Mouse (Mus musculus) ES-Bruce4 (cell line): Measurements from ENCODE around the gene Fbxo17. TPM values are rescaled to one million over a fixed set of nuclear protein-coding genes. Genes with fewer than 3 reads are reported as not detected.

ENCODE experiments used
- H3K27ac ChIP-seq: 2 replicates; pipeline ENCODE4 v1.5.1; 2012; ENCODE audit warnings: low read length, inconsistent platforms; ENCODE audit not compliant: insufficient read depth
- H3K27me3 ChIP-seq: 2 replicates; pipeline ENCODE4 v1.6.1; 2012; ENCODE audit warnings: mild to moderate bottlenecking, low read length, inconsistent platforms; ENCODE audit not compliant: control insufficient read depth, poor library complexity, insufficient read depth, severe bottlenecking
- H3K36me3 ChIP-seq: 2 replicates; pipeline ENCODE4 v1.6.1; 2012; ENCODE audit warnings: inconsistent platforms, mild to moderate bottlenecking, low read length, moderate library complexity; ENCODE audit not compliant: control insufficient read depth, poor library complexity, insufficient read depth, severe bottlenecking
- H3K4me1 ChIP-seq: one replicate; pipeline ENCODE4 v1.8.1; 2011; ENCODE audit warnings: low read length; ENCODE audit not compliant: control insufficient read depth, insufficient read depth
- H3K4me3 ChIP-seq: 2 replicates; pipeline ENCODE4 v1.5.1; 2011; ENCODE audit warnings: low read depth, mild to moderate bottlenecking, low read length
- H3K9ac ChIP-seq: 2 replicates; pipeline ENCODE4 v1.6.1; 2012; ENCODE audit warnings: low read depth, mild to moderate bottlenecking, inconsistent platforms; ENCODE audit not compliant: poor library complexity, severe bottlenecking
- H3K9me3 ChIP-seq: replicated peaks from 2 replicates; pipeline ENCODE4 v1.6.1; 2012; ENCODE audit warnings: mild to moderate bottlenecking, low read length, inconsistent platforms; ENCODE audit not compliant: control insufficient read depth, poor library complexity, insufficient read depth, severe bottlenecking
- CTCF ChIP-seq: IDR thresholded peaks from one replicate; pipeline ENCODE4 v1.8.1; 2011; ENCODE audit warnings: low read depth, low read length
- EP300 ChIP-seq: IDR thresholded peaks from 2 replicates; pipeline ENCODE4 v1.6.1; 2011; ENCODE audit warnings: low read depth, low read length; ENCODE audit not compliant: insufficient read depth
- POLR2A ChIP-seq: IDR thresholded peaks from one replicate; pipeline ENCODE4 v1.8.1; 2011; ENCODE audit warnings: low read length; ENCODE audit not compliant: insufficient read depth
- polyA plus RNA-seq: library from polyadenylated mRNA; stranded (reverse); fragments of >200 nt; gene quantifications from 2 replicates; pipeline ENCODE4 v1.2.4, GENCODE M21; 2011; ENCODE audit warnings: low read depth; ENCODE audit not compliant: missing spikeins, insufficient read depth, insufficient read length

The Fbxo17 gene
- polyA plus RNA-seq, 1 experiment: 7.0 TPM

GRCm38 (mm10) chr7:28741709-28742438, 25.3 kb downstream of the Fbxo17 start, which contains the start of the genes Mrps12 and Sars2:
Gene Mrps12 (minus strand): TSS chr7:28741820.
Gene Sars2 (plus strand): TSS chr7:28741992.
- H3K4me1 ChIP-seq: peaks cover 2% of the 10 kb centered on the region
- TF ChIP-seq CTCF: peak; percentile 81
- TF ChIP-seq EP300: no peak
- peak; percentile 95 for TF ChIP-seq POLR2A
- no peaks in the 10 kb centered on the region for H3K27me3 ChIP-seq
- H3K4me3 ChIP-seq: peak within 1 kb of the TSS; percentile 93
- no peaks in the 10 kb centered on the region for H3K9me3 ChIP-seq
- 0 out of 2 replicates have a peak, but pooled peaks cover 4% of the 10 kb centered on the region for H3K36me3 ChIP-seq
- peak within 1 kb of the TSS; percentile 48 for H3K27ac ChIP-seq
- peak within 1 kb of the TSS; percentile 66 for H3K9ac ChIP-seq

DNA sequence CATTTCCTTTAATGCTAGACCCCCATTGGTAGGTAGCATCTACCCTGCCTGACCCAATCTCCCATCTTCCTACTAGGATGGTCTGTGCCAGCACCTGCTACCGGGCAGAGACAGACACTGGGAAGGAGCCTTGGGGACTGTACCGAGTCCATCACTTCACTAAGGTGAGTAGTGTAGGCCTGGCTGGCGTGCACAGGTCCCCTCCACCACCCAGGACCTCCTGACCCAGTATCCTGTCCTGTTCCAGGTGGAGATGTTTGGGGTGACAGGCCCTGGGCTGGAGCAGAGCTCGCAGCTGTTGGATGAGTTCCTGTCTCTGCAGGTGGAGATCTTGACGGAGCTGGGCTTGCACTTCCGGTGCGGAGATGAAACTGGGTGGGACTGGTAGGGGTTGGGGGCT, 33.3 kb downstream of the Fbxo17 start:
- no peak overlapping the region for H3K4me3 ChIP-seq
- H3K9me3 ChIP-seq: no peaks in the 10 kb centered on the region
- H3K4me1 ChIP-seq: no peaks in the 10 kb centered on the region
- TF ChIP-seq CTCF (no peak), POLR2A (no peak), EP300 (no peak)
- 0 out of 2 replicates have a peak, but pooled peaks cover 8% of the 10 kb centered on the region for H3K36me3 ChIP-seq
- H3K9ac ChIP-seq: no peak overlapping the region
- H3K27ac ChIP-seq: no peak overlapping the region
- no peaks in the 10 kb centered on the region for H3K27me3 ChIP-seq

DNA sequence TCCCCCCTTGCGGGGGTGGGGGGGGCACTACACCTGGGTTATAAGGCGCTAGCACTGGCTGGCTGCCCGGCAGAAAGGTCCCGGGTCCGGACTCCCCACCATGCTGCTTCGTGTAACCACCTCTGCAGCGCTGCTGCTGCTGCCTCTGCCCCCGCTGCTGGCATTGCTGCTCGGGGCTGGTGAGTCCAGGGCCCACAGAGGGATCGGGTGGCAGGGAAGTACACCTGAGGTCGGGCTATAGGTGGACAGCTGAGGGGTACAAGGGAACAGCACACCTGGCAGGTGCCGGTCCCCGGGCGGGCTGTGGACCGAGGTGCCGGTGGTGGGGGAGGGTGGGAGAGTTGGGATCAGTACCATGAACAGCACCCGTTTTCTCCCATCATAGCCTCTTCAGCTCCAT, 39.5 kb downstream of the Fbxo17 start, which contains the start of gene Ccer2:
Gene Ccer2 (plus strand): TSS at position 96 of the 400 bp plus-strand sequence.
- Histone ChIP-seq H3K27me3 (no peaks in the 10 kb centered on the region), H3K36me3 (no peaks in the 10 kb centered on the region), H3K9me3 (no peaks in the 10 kb centered on the region), H3K9ac (no peak within 1 kb of the TSS), H3K27ac (no peak within 1 kb of the TSS), H3K4me1 (no peaks in the 10 kb centered on the region), H3K4me3 (peak within 1 kb of the TSS; percentile 58)
- TF ChIP-seq CTCF (no peak), EP300 (no peak), POLR2A (no peak)

DNA sequence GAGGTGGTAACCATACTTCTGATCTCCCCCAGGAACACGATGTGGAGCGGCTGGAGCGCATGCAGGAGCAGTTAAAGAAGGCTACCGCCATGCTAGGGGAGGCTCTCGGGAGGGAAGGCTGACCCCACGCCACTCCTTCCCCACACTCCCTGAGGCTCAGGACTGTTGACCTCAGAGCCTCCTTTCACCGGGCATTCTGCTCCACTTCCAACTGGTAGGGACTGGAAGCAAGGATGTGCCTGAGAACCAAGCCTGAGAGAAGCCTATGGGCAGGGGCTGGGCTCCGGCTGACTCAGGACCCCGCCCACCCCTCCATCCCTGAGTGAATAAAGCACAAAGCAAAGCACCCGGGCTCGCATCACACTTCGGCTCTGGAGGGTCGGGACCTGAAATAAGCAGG, 42.0 kb downstream of the Fbxo17 start:
- H3K4me3 ChIP-seq: no peak overlapping the region
- no peak for TF ChIP-seq EP300
- TF ChIP-seq POLR2A: no peak
- TF ChIP-seq CTCF: no peak
- H3K36me3 ChIP-seq: no peaks in the 10 kb centered on the region
- no peaks in the 10 kb centered on the region for H3K9me3 ChIP-seq
- no peaks in the 10 kb centered on the region for H3K27me3 ChIP-seq
- H3K4me1 ChIP-seq: no peaks in the 10 kb centered on the region
- H3K27ac ChIP-seq: no peak overlapping the region
- H3K9ac ChIP-seq: no peak overlapping the region

DNA sequence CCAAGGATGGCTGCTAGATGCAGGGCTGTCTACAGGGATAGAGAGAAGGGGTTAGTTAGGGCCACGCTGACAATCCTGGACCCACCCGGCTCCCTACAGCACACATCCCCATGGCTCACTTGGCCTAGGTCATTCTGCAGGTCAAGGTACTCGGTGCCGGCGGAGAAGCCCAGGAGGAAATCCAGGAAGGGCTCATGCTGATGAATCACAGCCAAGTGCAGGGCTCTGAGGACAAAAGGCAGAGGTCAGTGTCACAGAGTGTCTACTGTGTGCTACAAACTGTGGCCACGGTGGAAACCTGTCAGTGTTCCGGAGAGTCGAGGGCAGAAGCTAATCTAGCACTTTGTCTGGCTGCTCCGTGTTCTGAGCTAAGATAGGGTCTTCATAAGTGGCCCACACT, 45.3 kb downstream of the Fbxo17 start:
- Histone ChIP-seq H3K27me3 (no peaks in the 10 kb centered on the region), H3K36me3 (no peaks in the 10 kb centered on the region), H3K27ac (no peak overlapping the region), H3K4me1 (peaks cover 2% of the 10 kb centered on the region), H3K9me3 (no peaks in the 10 kb centered on the region), H3K9ac (no peak overlapping the region), H3K4me3 (no peak overlapping the region)
- no peak for TF ChIP-seq POLR2A

DNA sequence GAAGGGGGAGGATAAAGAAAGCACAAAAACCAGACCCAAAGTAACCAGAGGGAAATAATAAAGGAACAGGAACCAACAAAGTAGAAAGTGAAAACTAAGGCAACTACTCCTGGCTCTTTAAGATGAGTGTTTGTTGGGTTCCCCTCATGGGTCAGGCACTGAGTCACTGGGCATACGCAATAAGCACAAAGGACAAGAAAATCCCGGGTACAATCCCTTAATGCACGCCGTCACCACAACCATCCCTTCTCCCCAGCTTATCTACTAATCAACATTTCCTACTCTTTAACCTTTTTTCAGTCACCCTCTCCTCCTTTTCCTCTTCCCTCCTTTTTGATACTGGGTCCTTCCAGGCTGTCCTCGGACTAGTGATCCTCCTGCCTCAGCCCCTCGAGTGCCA, 48.6 kb downstream of the Fbxo17 start:
- peak overlapping the region; percentile 72; the same call in 1 of the 2 replicates for H3K9ac ChIP-seq

More for the DNA sequence above, 48.6 kb downstream of the Fbxo17 start:
- Histone ChIP-seq H3K9me3 (no peaks in the 10 kb centered on the region), H3K27me3 (no peaks in the 10 kb centered on the region), H3K4me1 (peaks cover 2% of the 10 kb centered on the region), H3K4me3 (peak overlapping the region; percentile 41; the same call in 1 of the 2 replicates), H3K27ac (no peak overlapping the region), H3K36me3 (no peaks in the 10 kb centered on the region)
- TF ChIP-seq CTCF (no peak), EP300 (no peak), POLR2A (no peak)
